Mouse (Mus musculus) adrenal gland, adult 8-10 months (tissue): ENCODE results near the gene H2-DMb2. TPM values are rescaled to one million over a fixed set of nuclear protein-coding genes. Genes with fewer than 3 reads are reported as not detected.
"Not testable (repeated sequence)": the region's sequence is repeated elsewhere in the genome, so short reads cannot be mapped to it uniquely, and the experiment has no call there.

Source experiments
- DNase-seq: peaks from one replicate; pipeline ENCODE4 v3.0.0; 2022
- total RNA-seq, 4 experiments: library from RNA; stranded (reverse); gene quantifications; 2 replicates each; pipeline ENCODE4 v1.2.4; 2022

The H2-DMb2 gene
- total RNA-seq, 4 experiments from 2014 or later: 2.0 to 4.5 (median 4.0) TPM

DNA sequence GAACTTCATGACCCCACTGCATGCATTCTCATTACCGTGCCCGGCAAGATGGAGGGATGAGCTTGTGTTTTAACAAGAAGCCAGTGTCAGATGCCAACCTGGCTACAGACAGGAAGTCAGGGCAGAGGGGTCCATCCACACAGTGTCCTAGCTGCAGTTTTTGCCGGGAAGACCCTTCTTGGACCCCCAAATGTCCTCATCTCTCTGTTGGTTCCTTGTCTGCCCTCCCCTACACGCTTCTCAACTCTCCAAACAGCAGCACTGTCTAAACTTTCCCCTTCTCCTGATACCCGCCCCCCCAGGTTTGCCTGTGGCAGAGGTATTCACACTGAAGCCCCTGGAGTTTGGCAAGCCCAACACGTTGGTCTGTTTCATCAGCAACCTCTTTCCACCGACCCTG is 5.5 kb upstream of the H2-DMb2 start:
- no peak for DNase-seq

DNA sequence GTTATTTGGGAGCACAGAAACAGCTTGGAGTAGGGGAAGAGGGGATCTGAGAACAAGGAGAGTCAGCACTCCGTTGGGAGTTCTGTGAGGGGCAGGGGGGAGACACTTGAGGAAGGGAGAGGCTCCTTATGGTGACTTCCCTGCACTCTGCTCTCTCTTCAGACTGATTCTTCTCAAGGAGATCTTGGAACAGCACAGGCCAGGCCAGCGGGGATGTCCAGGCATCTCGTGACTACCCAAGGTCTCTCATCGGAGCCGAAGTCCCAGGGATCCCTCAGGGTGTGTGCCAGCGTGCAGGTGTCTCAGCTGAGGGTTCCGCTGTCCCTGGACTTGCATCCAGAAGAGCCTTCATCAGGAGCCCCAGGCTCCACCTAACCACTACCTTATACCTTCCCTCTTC is 4.5 kb upstream of the H2-DMb2 start:
- no peak for DNase-seq

GRCm38 (mm10) chr17:34139416-34139815 is 3.7 kb upstream of the H2-DMb2 start:
- DNase-seq: no peak

GRCm38 (mm10) chr17:34140240-34140639 is 2.9 kb upstream of the H2-DMb2 start:
- no peak for DNase-seq

DNA sequence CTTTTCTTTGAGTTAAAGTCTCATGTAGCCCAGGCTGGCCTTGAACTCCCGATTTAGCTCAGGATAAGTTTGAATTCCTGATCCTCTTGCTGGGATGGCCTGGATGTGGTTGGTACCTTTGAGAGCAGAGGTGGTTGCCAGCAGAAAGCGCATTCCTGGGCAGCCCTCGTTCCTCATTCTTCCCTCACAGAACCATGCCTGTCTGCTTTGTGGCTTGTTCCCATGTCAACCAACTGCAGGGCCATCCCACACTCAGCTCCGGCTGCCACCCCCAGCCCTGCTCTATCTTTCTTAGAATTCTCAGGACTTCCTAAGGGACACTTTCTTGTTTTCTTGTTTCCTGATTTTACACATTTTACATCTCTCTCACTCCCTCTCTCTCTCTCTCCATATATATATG is 1.7 kb upstream of the H2-DMb2 start:
- DNase-seq: no peak

DNA sequence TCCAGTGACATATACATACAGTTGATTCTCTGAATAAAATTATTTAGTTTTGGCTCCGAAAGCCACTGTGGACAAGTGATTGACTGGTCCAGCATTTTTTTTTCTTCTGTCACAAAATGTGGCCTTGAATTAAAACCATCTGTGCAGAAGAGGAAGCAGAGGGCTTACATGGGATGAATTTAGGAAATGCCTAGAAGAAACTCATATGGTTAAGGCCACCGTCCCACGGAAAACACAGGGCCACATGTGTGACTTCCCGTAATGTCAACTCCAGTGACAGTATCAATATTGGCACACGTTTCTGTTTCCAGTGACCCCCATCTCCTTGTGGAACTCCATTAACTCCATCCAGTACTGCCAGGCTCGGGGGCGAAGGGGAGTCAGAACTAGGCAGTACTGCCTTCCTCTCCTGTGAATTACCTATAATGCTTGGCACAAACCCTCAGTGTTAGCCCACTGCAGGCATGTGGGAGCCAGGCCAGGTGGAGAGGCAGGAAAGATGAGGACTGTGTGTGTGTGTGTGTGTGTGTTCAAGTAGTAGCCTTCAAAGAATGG is 574 bp upstream of the H2-DMb2 start:
- no peak for DNase-seq

DNA sequence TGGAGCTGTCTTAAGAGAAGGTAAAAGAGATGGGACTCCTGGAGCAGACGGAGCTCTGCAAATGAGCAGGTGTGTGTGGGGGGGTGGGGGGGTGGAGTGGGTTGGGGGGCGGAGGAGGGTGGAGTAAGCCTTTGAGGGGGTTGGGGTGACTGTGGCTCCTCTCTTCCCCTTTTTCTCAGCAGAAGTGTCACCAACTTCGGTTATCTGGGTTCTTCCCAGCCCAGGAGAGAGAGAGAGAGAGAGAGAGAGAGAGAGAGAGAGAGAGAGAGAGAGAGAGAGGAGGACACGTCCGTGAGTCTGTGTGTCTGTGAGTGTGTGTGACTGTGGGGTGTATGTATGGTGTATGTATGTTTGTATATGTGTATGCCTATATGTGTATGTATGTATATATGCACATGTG is 354 bp downstream of the H2-DMb2 start:
- no peak for DNase-seq

- DNase-seq: not testable (repeated sequence)
Measured at GRCm38 (mm10) chr17:34144221-34144620, 1.1 kb downstream of the H2-DMb2 start.

DNA sequence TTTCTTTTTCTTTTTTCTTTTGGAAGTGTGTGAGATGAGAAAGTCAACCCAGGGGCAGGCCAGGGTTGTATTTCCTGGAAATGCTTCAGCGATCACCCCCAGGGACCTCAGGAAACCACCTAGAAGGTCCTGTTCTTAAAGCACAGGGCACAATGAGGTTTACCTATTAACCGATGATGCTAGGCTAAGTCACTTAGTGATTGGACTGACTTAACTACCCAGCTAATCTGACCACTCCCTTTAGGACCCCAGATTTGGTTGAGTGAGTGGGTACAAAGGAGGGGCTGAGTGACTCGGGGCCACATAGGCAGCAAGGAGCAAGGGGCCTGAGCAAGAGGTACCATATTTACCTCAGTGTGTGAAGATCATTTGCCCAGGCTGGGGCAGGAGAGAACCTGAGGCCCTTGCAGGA is 1.9 kb downstream of the H2-DMb2 start:
- no peak for DNase-seq

DNA sequence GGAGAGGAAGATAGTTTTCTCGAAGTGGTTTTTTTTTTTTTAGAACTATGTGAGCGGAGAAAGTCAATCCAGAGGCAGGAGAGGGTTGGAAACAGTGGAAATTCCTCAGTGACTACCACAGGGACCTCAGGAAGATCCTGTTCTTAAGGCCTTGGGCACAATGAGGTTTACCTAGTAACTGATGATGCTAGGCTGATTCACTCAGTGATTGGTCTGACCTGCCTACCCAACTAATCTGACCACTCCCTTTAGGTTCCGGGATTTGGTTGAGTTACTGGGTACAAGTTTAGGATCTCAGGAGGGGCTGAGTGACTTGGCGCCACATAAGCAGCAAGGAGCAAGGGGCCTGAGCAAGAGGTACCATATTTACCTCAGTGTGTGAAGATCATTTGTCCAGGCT is 9.8 kb downstream of the H2-DMb2 start, which contains the start of gene H2-DMb1:
Gene H2-DMb1 (plus strand): TSS at position 150 of the 400 bp plus-strand sequence.
- peak; percentile 36 for DNase-seq

DNA sequence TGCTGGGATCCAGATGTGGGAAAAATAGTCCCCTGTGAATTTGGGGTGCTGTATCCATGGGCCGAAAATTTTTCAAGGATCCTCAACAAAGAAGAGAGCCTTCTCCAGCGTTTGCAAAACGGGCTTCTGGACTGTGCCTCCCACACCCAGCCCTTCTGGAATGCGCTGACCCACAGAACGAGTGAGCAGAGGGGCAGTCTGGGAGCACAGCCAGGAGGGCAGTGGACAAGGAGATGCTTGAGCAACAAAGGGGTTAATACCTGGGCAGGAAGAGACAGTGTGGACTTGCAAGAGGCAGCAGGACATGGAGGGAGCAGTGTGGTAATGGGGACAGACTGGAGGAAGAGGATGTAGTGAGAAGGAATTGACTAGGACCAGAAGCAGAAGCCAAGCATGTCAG is 12.4 kb downstream of the H2-DMb2 start:
- DNase-seq: no peak

GRCm38 (mm10) chr17:34164202-34164895 is 21.2 kb downstream of the H2-DMb2 start:
- DNase-seq: no peak

DNA sequence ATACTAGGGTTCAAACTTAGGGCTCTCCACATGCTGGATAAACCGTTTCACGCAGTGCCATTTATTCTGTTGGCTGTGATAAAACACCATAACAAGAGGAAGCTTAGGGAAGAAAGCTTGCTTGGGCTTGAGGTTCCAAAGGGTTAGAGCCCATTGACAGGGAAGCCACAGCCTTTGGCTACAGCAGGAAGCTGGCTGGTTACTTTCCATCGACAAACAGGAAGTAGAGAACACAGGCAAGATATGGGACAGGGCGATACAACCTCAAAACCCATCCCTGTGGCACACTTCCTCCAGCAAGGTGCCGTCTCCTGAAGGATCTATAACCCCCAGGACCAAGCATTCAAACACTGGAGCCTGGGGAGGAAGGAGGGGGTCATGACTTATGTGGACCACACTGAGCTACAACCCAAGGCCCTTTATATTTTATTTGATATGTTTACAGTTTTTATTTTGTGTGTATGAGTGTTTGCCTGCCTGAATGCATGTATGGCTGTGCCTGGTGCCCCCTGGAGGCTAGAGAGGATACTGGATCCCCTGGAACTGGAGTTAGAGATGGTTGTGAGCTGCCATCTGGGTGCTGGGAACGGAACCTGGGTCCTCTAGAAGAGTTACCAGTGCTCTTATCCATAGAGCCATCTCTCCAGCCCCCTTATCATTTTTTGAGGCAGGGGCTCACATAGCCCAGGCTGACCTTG is 22.1 kb downstream of the H2-DMb2 start:
- no peak for DNase-seq

DNA sequence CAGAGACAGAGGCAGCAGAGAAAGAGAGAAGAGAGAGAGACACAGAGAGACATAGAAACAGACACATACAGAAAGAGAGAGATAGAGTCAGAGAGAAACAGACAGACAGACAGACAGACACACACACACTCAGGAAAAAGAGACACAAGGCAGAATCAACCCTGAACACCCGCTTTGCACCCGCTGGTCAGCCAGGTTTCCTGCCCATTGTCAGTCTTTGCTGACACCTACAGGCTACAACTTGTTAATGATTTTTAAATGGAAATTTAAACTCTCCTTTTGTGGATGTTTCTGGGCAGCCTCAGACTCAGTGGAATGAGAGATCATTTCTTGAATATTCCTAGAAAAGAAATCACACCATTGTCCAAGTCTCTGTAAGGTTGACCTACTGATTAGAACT is 26.2 kb downstream of the H2-DMb2 start:
- no peak for DNase-seq

GRCm38 (mm10) chr17:34170487-34170876 is 27.4 kb downstream of the H2-DMb2 start:
- no peak for DNase-seq

DNA sequence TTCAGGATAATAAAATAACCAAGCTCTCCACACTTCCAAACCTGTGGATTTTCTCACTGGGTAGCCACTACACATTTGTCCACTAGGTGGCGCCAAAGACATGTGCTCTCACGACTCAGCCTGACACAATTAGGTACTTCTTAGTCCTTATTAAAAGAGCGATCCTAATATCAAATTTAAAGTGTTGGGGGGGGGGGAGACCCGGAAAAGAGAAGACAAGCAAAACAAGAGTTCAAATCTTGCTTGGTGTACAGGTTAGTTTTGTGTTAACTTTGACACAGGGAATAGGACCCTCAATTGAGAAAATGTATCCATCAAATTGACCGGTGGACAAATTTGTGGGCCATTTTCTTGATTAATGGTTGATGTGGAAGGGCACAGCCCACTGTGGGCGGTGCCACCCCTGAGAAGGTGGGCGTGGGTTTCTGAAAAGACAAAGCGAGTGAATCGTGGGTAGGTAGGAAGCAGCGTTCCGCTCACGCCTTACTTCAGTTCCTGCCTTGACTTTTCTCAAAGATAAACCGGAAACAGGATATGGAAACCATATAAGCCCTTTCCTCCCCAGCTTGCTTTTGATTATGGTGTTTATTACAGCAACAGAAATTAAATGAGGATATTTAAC is 27.9 kb downstream of the H2-DMb2 start:
- DNase-seq: peak; percentile 57

- no peak for DNase-seq
Measured at GRCm38 (mm10) chr17:34172528-34172927, 29.4 kb downstream of the H2-DMb2 start.

GRCm38 (mm10) chr17:34174075-34174474 is 31.0 kb downstream of the H2-DMb2 start:
- DNase-seq: no peak

DNA sequence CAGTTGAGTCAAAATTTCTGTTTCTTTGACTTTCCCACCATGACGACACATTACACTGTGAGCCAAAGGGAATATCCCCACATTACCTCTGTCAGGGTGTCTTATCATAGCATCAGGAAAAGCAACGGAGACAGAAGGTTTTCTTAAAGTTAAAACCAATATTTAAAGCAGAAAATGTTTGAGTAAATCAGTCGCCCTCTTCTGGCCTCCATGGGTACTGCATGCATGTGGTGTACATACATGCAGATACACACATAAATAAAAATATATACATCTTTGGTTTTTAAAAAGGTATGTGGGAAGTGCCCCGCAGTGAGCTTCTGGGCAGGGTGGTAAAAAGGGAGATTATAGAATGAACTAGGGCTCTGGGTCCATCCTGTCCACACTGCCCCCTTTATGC is 34.1 kb downstream of the H2-DMb2 start:
- DNase-seq: no peak

GRCm38 (mm10) chr17:34179019-34179418 is 35.9 kb downstream of the H2-DMb2 start:
- no peak for DNase-seq

DNA sequence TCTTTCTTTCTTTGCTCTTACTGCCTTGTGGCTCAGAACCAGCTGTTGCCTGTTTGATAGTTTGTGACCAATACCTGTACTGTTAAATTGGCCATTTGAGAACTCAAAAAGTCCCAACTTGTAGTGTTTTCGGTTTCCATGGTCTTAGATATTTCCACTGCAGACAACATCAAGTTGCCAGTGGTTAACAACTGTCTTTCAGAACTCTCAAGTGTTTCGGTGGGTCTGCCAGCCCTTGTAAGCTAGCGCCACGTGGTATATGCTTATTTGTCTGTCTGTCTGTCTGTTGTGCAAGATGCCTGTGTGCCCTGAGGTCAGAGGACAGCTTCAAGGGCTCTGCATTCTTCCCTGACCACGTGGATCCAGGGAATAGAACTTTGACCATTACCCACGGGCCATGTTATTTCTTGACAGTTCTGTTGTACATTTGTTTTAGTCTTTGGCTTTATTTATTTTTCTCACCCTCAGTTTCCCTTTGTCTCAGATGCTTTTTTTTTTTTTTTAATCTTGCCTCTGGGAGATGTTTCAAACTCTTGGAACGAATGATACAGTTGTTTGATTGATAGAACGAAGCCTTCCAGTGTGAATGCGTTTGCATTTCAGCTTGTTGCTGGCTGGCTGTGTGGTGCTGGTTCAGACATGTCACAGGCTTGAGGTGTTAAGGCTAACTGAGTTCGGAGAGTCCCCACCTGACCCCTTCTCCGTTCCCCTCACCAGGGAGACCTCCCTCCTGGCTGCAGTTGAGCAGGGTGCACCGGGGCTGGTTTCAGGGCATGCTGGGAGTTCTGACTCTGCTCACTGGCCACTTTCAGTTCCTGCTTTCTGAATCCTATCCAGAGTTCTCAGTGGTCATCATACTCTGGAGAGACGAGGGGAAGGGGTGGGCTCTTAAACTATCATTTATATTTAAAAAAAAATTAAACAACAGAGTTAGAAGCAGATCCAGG is 37.1 kb downstream of the H2-DMb2 start:
- DNase-seq: no peak

DNA sequence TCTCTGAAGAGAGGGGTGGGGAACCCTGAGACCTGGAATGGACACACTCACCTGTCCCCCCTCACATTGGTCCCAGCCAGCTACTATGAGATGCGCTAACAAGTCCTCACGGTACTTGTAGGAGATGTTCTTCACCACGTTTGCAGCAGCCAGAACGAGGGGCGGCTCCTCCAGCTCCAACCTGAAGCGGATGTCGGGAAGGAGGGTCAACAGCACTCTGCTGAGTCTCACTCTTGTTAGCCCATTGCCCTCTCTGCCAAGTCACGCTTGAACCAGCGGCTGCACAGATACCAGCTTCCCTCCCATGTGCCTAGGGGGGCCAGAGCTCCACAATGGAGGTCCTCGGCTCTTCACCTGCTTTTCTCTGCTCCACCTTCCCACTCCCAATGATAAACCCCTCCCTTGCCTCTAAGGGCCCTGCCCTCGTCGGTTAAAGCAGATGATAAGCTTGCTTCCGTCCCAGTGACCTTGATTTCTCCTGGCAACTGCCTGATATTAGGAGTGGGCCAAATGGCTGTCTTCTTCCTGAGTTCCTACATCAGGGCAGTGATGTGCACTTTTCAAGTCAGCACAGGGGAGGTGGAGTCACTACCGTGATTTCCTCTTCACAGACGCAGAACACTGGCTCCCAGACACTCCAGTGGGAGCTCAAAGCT is 40.6 kb downstream of the H2-DMb2 start:
- no peak for DNase-seq
